Mouse (Mus musculus) cerebellum, postnatal 14 days (tissue): ENCODE results near the gene Fnbp4.
A peak's percentile ranks its signal among the peaks of the same experiment; 100 is the strongest.

Source experiments
- DNase-seq, 2 experiments: peaks; one replicate each; pipeline ENCODE4 v3.0.0; 2021; ENCODE audit warnings: mixed read lengths in 2 of 2

Fnbp4 gene

DNA sequence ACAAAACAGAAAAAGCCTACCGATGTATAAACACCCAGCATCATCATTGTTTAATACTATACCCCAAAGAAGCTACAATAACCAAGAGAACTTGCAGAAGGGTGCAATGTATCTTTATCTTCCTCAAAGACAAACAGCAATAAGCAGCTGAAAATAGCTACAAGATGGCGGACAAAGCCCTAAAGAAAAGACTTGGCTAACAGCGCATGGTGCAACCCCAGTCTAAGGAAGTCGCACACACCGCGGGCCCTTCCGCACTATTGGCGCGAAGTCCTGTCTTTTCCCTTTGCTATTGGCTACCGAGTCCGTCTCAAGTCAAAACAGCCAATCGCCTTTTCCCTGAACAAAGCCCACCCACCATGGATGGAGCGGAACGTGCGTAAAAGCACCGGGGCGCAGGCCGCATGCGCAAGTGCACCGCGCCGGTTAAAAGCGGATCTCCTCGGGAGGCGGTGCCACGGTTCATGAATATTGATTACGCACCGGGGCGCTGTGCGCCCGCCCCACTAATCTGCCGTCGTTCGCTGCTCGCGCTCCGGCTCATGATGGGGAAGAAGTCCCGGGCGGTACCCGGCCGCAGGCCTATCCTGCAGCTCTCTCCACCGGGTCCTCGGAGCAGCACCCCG is at the start of gene Fnbp4:
TSS of gene Fnbp4 (plus strand) at position 318 of the 626 bp plus-strand sequence.
- DNase-seq = peak; percentile 97 to 98

DNA sequence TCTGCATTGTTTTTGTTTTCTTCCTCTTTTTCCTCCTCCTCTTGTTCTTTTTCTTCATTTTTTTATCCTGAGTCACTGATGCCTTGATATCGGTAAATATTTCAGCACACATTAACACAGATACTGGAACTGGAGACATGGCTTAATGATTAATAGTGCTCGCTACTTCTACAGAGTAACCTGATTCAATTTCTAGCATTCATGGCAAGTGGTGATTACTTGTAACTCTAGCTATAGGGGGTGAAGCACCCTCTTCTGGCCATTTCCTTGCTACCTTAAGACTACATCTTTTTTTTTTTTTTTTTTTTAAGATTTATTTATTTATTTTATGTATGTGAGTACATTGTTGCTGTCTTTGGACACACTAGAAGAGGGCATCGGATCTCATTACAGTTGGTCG is 44.2 kb upstream of the Fnbp4 start:
- DNase-seq = no peak

DNA sequence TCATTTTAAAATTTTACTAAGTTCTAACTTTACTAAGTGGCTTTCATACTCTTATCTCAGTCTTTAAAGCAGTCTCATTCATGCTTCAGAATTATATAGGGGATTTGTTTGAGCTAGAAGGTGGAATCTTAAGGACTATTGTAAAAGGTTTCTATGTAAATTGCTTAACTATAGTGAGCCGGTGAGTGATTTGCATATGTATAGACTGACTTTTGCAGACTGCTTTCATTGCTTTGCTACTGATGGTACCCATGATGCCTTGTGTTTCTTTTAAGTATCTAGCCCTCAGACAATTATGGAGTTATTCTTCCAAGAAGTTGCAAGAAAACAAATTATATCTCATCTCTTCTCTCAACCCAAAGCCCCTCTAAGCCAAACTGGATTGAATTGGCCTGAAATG is 36.6 kb upstream of the Fnbp4 start:
- DNase-seq = no peak

DNA sequence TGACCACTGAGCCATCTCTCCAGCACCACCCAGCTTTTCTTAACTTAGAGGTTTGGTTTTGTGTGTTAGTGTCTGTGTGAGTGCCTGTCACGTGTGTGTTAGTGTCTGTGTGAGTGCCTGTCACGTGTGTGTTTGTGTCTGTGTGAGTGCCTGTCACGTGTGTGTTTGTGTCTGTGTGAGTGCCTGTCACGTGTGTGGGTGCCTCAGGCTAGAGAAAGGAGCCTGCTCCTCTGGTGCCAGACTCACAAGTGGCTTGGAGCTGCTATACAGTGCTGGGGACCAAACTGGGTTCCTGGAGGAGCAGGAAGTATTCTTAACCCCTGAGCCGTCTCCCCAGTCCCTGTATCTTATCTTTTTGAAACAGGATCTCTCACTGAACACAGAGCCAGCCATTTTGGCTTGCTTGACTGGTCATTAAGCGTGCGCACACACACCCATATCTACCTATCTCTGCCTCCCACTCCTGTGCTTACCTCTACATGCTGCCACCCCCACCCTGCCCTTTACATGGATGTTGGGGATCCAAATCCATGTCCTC is 29.5 kb upstream of the Fnbp4 start:
- DNase-seq = no peak

DNA sequence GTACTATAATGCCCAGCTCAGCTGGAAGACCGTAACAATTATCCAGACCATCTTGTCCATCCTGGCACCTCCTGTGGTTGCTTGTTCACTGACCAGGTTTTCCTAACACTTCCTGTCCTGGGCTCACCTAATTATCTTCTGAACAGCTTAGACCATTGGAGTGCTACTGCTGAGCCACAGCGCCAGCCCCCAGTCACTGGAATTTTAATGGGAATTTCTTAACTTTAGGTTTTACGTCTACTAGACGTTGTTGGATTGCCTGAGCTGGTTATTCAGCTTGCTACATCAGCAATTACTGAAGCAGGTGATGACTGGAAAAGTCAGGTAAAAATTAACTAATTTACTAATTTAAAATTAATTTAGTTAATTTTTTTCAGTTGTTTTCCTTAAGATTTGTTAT is 27.8 kb upstream of the Fnbp4 start:
- DNase-seq = no peak

DNA sequence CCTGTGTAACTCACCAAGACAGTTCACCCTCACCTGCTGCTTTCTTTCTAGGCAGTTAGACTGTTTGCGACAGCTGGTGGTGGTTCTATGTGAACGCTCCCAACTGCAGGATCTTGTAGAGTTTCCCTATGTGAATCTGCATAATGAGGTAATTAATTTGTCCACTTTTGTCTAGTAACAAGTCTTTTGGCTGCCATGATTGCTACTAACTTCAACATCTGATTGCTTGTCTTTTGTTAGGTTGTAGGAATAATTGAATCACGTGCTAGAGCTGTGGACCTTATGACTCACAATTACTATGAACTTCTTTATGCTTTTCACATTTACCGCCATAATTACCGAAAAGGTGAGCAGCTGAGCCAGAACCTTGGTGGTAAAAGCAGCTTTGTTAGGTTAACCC is 27.2 kb upstream of the Fnbp4 start:
- DNase-seq = no peak

DNA sequence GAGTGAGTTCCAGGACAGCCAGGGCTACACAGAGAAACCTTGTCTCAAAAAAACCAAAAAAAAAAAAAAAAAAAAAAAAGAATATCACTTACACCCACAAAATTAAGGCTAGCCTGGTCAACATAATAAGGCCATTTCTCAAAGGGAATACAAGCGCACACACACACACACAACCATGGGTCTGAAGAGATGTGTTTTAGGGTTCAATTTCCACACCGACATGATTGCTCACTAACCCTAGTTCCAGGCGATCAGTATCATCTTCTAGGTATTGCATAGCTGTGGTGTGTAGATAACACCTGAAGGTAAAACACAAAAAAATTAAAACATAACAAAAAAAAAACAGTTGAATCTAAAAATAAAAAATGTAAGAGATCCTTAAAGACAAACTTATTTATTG is 18.4 kb upstream of the Fnbp4 start:
- no peak for DNase-seq

DNA sequence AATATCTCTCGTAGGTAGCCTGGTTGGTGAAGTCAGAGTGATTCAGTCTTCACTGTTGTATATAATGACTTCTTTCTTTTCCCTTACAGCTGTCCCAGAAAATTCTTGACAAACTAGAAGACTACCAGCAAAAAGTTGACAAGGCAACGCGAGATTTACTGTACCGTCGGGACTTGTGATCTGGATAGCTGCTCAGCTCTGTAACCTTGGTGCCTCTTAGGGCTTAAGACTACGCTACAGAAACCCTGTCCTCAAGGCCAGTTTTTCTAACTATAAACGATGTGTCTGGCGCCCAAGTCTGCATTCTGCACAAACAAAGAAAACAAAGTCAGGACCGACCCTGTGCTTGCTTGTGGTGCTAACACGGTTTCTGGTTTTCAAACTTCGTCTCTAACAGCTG is 9.8 kb upstream of the Fnbp4 start:
- DNase-seq = no peak

DNA sequence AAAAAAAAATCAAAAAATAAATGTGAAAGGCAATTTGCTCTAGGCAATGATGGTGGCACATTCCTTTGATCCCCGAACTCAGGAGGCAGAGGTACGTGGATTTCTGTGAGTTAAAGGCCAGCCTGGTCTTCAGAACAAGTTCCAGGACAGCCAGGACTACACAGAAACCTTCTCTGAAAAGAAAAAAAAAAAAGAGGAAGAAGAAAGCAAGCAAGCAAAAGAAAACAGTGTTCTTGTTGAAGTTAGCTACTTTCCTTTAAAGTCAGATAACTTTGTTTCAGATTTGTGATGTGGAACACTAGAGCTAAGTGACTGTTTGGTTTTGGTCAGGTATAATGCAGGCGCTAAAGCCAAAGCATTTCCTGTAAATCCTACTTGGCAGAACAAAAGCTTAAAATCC is 6.4 kb upstream of the Fnbp4 start:
- DNase-seq = no peak

DNA sequence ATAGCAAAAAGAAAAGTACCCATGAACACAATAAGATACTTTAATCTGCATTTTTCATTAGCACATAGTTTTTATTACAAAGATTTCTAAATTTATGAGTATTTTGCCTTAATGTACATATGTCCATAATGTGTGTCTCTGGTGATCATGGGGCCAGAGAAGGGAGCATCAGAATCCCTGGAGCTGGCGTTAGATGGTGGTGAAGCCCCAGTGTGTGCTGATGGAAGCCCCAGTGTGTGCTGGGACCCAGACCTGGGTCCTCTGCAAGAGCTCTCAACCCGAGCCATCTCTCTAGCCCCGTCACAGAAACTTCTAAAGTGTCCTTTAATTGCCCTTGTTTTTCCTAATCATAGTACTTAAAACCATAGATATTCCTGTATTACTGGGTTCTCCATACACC is 5.8 kb upstream of the Fnbp4 start:
- DNase-seq = no peak

DNA sequence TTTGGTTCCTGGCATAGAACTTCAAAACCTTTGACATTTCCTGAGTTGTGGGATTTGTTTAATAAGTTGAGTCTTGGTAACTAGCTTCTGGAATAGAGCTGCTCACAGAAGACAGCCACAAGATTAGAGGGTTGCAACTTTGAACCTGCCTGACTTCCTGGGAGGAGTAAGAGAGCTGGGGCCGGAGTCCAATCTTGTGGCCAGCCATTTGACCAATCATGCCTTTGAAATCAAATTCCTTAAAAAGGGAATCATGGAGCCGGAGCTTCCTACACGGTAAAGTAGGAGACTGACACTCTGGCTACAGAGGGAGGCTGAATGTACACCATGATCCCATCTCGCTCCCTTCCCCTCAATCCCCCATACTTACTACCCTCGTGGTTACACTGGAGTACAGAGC is 5.2 kb upstream of the Fnbp4 start:
- no peak for DNase-seq

DNA sequence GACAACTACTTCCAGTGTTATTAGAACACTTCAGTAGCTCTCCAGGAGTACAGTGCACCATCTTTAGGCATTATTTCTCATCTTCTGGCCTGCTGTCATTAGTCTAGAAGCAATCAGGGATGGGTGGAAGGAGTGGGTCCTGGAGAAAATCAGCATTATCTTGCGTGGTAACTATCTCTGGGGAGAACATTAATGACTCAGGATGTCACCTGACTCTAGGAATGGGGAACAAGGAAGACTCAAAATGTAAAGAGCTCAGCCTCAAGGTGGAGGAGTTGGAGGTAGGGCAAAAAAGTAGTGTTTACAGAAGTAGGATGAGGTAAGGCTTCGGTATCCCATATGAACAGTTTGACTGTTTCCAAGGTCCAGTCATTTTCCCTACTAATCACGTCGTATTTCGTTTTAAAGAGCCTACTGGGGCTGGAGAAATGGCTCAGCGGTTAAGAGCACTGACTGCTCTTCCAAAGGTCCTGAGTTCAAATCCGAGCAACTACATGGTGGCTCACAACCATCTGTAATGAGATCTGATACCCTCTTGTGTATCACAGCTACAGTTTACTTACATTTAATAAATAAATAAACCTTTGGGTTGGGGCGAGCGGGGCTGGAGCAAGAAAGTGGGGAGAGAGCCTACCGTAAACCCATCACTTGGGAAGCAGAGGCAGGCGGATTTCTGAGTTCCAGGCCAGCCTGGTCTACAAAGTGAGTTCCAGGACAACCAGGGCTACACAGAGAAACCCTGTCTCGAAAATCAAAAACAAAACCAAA is 701 bp upstream of the Fnbp4 start:
- peak in 1 of 2 experiments; percentile 40 for DNase-seq

DNA sequence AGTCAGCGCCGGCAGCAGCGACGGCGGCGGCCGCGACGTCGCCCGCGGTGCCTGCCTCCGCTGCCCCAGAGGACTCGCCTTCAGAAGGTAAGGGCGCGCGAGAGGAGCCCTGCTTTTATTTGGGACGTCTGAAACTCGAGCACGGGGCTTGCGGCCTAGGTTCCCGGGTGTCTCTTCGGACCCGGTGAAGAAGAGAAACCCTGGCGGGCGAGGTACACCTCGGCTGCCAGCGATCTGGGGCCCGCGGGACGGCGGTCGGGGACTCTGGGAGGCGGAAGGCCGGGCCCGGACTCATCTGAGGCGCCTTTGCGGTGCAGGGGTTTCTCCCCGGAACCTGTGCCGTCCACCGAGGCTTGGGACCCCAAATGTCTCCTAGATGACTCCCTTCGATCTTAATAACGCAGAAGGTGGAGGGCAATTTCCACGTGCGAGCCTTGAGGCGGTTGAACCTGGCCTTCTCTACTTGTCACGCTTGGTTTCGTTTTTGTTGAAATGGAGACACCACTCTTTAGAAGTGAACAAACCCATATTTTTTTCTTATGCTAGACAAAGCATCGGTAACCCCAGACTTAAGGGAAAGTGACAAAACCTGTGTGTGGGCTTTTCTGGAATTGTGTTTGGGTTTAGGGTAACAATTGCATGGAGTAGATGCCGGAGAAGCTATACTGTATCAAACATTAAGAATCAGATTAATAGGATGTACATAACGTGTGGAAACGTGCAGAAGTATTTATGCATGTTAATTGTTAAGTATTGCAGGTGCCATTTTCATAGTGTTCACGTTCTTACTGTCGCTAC is 769 bp downstream of the Fnbp4 start:
- DNase-seq = peak in 1 of 2 experiments; percentile 68

DNA sequence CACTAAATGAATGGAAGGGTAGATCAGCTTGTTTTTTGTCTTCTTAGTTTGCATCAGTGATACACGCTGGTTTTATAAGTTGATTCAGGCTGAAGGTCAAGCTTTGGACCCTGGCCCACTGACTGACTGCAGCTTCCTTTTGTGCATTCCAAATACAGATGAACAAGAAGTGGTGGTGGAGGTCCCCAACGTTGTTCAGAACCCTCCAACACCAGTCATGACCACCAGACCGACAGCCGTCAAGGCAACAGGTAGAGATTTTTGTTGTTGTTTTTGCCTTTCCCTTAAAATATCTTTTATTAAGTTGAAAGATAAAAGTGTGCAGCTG is 1.3 kb downstream of the Fnbp4 start:
- DNase-seq = peak; percentile 31 to 38

DNA sequence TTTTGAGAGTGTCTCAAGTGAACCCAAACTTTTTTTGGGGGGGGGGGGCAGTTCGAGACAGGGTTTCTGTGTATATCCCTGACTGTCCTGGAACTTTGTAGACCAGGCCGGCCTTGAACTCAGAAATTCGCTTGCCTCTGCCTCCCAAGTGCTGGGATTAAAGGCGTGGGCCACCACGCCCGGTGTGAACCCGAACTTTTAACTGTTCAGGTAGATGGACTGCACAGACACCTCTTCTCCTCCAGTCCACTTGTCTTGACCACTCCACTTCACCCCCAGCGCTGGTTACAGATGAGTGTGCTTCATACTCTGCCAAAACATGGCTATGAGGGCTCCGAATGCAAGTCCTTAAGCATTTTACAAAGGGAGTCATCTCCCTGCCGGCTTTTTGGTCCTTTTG is 2.0 kb downstream of the Fnbp4 start:
- DNase-seq = no peak

DNA sequence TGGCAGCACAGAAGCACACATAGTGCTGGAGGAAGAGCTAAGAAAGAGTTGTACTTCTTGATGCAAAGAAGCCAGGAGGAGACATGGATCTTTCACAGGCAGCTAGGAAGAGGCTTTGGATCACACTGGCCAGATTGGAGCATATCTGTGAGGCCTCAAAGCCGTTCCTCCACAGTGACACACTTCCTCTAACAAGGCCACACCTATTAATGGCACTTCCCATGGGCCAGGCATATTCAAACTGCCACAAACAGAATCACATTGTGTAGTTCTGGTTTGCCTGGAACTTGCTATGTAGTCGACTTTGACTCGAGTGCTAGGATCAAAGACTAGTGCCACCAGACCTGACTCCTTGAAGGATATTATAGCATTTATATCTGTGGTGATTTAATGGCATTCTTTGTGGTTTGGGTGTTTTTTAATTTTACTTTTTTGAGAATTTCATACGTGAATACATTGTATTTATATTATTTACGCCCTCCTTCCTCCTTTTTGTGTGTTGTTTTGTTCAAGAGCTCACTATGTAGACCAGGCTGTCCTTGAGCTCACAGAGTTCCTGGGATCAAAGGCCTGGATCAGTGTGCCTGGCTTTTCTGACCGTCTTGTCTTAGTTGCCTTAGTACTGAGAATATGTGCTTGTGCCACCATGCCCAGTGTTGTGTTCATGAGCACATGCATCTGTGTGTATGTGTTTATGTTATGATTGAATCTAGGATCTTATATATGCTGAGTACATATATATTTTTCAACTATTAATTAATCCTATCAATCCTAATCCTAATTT is 4.7 kb downstream of the Fnbp4 start:
- DNase-seq = no peak

DNA sequence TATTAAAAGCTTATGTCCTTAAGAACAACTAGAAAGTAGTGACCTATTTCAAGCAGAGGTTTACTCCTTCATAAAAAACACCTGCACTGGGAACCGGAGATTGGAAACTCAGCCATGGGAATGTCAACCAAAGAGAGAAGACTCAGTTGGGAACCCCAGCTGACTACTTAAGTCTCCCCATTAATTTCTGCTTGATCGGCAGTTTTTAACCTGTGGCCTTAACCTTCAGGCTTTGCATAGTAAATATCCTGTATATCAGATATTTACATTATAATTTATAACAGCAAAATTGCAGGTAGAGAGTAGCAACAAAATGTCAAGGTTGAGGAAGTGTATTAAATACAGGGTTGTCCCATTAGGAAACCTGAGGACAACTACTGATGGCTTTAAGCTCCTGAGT is 8.4 kb downstream of the Fnbp4 start:
- DNase-seq = no peak

DNA sequence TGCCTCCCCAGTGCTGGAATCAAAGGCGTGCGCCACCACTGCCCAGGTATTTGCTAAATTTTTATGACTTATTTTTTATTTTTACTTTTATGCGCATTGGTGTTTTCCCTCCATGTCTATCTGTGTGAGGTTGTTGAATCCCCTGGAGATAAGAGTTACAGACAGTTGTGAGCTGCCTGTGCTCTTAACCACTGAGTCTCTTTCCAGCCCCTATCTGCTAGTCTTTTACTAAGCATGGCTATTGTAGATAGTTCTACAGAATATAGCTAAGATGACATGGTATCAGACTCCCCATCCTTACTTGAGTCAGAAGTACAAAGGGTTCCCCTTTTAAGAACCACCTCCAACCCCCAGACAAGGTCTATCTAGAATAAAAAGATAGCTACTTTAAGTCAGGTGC is 9.0 kb downstream of the Fnbp4 start:
- DNase-seq = no peak

DNA sequence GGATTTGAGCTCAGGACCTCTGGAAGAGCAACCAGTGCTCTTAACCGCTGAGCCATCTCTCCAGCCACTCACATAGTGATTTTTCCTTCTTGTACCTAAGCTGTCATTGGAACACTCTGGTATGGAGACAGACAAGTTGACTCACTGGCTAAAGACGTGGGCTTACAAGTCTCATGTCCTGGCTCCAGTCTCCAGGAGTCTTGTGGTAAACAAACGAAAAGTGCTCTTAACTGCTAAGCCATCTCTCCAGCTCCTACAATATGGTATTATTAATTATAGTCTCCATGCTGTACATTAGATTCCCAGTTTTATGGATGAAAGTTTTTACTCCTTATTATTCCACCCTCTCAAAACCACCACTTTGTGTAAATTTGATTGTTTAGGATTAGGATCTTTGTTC is 20.0 kb downstream of the Fnbp4 start:
- DNase-seq = no peak

DNA sequence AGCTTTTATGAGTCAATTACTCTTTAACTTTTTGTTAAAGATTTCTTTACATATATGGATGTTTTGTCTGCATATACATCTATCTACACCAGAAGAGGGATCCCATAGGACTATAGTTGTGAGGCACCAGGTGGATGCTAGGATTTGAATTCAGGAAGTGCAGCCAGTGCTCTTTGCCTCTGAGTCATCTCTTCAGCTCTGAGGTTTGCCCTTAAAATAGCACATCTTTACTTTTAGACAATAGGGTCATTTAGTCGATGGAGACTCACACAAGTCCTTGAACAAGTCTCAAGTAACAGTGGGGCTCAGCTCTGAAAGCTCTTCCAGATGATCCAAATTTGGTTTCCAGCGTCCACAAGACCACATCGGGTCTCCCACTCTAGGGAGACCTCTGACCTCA is 36.2 kb downstream of the Fnbp4 start:
- no peak for DNase-seq

DNA sequence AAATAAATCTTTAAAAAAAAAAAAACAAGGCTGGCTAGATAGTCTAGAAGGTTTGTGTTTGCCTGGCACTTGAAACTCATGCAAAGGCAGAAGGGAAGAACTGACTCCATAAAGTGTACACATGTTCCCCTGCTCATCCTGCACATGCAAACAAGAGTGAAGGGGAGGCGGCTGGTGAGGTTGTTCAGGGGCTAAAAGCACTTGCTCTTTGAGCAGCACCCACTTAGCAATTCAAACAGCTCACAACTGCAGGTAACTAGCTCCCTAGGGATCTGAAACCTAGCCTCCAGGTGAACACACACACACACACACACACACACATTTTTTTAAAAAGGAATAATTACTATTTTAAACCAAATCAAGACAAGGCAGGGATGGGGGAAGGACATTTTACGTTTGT is 36.8 kb downstream of the Fnbp4 start:
- peak in 1 of 2 experiments; percentile 16 for DNase-seq

DNA sequence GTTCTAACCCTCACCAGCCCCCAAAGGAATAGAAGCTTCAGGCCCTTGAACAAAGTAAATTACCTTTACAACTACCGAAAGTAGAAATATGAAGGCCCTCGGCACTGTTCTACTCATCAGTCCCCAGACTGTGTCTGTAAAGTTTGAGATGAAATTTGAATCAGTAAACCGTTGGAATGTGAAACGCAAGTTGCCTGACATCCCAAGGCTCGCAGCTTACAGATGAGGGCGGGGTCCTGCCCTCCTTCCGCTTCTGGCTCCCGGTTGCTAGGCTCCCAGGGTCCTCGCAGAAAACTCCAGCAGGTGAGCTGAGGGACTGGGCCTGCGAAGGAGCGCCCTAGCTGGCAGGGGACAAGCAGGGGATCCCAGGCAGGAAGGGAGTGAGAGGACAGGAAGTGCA is 37.3 kb downstream of the Fnbp4 start, which contains the start of gene Agbl2:
TSS of gene Agbl2 (plus strand) at position 270 of the 400 bp plus-strand sequence.
- peak; percentile 19 for DNase-seq
